Mouse (Mus musculus) heart, embryonic 13.5 days (tissue): ENCODE results near the gene Cd320. TPM values are rescaled to one million over a fixed set of nuclear protein-coding genes. Genes with fewer than 3 reads are reported as not detected.
"Not testable (repeated sequence)": the region's sequence is repeated elsewhere in the genome, so short reads cannot be mapped to it uniquely, and the experiment has no call there.

ENCODE experiments used
- ATAC-seq: fragments of 200-750 bp; cut with Nextera tagmentation; 2 replicates; pipeline ENCODE4 v1.8.0; 2017; ENCODE audit warnings: moderate TSS enrichment; ENCODE audit not compliant: insufficient number of reproducible peaks, low FRiP score, low TSS enrichment; ENCODE audit errors: extremely low read depth
- H3K27ac ChIP-seq: fragments of 300-500 bp; sonication (generic); replicated peaks from 2 replicates; pipeline ENCODE4 v1.5.1; 2015; ENCODE audit warnings: moderate library complexity, mild to moderate bottlenecking, inconsistent platforms
- H3K27me3 ChIP-seq: fragments of 300-500 bp; sonication (generic); replicated peaks from 2 replicates; pipeline ENCODE4 v1.6.1; 2015; ENCODE audit warnings: mild to moderate bottlenecking, inconsistent platforms
- H3K36me3 ChIP-seq: fragments of 300-500 bp; sonication (generic); 2 replicates; pipeline ENCODE4 v1.6.1; 2015; ENCODE audit warnings: mild to moderate bottlenecking, inconsistent platforms
- H3K4me1 ChIP-seq: fragments of 300-500 bp; sonication (generic); 2 replicates; pipeline ENCODE4 v1.6.1; 2015; ENCODE audit warnings: inconsistent platforms
- H3K4me2 ChIP-seq: fragments of 300-500 bp; sonication (generic); 2 replicates; pipeline ENCODE4 v1.6.1; 2015; ENCODE audit warnings: inconsistent platforms, mild to moderate bottlenecking, moderate library complexity
- H3K4me3 ChIP-seq: fragments of 300-500 bp; sonication (generic); 2 replicates; pipeline ENCODE4 v1.5.1; 2015; ENCODE audit warnings: moderate library complexity, mild to moderate bottlenecking, inconsistent platforms
- H3K9ac ChIP-seq: fragments of 300-500 bp; sonication (generic); 2 replicates; pipeline ENCODE4 v1.6.1; 2015; ENCODE audit warnings: inconsistent platforms, mild to moderate bottlenecking, moderate library complexity
- H3K9me3 ChIP-seq: fragments of 300-500 bp; sonication (generic); 2 replicates; pipeline ENCODE4 v1.6.1; 2016; ENCODE audit warnings: inconsistent platforms
- WGBS: fragments of 180-500 bp; shearing (Covaris S2); methylation state at CpG from one replicate; pipeline ENCODE4 v1.1.7; 2015; ENCODE audit warnings: mixed read lengths; 5-methylcytosine and 5-hydroxymethylcytosine counted together
- polyA plus RNA-seq: library from polyadenylated mRNA; unstranded; fragments of >200 nt; fragmentation: Nextera tagmentation; extraction: Ambion mirVana; gene quantifications from 2 replicates; pipeline ENCODE4 v1.2.1, GENCODE M21; 2015

The Cd320 gene
- polyA plus RNA-seq, 1 experiment from 2014 or later: 48.1 TPM

DNA sequence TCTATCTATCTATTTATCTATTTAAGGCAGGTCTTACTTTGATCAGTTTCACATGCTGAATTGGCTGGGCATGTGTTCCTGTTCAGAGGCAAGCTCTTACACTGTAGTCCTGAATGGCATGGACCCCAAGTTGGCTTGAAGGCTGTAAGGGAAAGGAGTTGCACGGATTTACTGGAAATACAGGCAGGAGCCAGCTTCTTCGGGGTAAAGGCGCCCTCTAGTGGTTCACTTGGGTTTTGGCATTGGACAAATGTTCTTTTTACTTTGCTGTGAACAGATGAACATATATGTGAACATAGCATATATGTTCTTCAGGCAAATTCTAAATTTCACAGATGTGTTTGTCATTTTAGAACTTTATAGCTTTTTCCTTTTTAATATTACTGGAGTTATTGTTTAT is 16.0 kb upstream of the Cd320 start:
- Histone ChIP-seq H3K27me3 (no peaks in the 10 kb centered on the region), H3K4me3 (no peak overlapping the region), H3K9ac (no peak overlapping the region), H3K4me1 (peaks cover 54% of the 10 kb centered on the region), H3K9me3 (no peaks in the 10 kb centered on the region), H3K4me2 (no peak overlapping the region), H3K36me3 (peaks cover 61% of the 10 kb centered on the region), H3K27ac (no peak overlapping the region)
- ATAC-seq: no peak
- 0% methylated on average over 3 of the region's 3 CpGs for WGBS

DNA sequence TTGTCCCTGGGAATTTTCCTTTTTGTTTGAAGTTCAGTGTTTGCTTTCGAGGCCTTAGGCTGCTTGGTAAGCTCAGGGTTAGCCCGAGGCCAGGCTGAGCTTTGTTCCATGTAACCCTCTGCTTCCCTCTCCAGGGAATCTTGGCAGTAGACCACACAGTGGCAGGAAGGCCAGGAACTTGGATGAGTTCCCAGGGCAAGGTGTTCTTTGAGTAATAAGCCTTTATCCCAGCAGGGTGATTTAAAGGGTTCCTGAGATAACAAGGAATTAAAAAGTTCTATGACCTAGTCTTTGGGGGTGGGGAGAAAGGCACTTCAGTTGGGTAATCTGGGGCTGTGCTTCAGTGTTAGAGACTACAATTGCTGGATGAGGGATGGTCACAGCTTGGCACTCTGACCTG is 14.0 kb upstream of the Cd320 start:
- H3K9ac ChIP-seq: peak overlapping the region; percentile 24; the same call in 1 of the 2 replicates
- H3K27ac ChIP-seq: peak overlapping the region; percentile 50
- no peak overlapping the region for H3K4me3 ChIP-seq
- ATAC-seq: no peak
- no peak overlapping the region for H3K4me2 ChIP-seq
- peaks cover 35% of the 10 kb centered on the region for H3K4me1 ChIP-seq
- no peaks in the 10 kb centered on the region for H3K27me3 ChIP-seq
- peaks cover 65% of the 10 kb centered on the region for H3K36me3 ChIP-seq
- no peaks in the 10 kb centered on the region for H3K9me3 ChIP-seq
- WGBS: 28% methylated on average over 2 of the region's 2 CpGs

DNA sequence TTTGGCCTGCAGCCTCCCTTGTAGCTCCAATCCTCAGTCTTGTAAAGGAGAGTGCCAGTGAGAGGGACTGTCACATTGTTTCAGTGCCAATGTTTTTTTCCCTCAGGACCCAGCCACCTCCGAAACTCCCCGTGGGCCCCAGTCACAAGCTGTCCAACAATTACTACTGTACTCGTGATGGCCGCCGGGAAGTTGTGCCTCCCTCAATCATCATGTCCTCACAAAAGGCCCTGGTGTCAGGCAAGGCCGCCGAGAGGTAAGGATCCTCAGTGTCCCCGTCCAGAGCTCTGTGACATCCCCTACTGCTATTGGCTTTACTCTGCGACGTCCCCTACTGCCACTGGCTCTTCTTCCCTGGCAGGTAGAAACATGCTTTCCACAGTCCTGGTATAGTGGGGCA is 13.3 kb upstream of the Cd320 start:
- H3K27ac ChIP-seq: peak overlapping the region; percentile 50; the same call in 1 of the 2 replicates
- peaks cover 72% of the 10 kb centered on the region for H3K36me3 ChIP-seq
- WGBS: 90% methylated on average over 10 of the region's 10 CpGs
- no peak overlapping the region for H3K4me2 ChIP-seq
- no peaks in the 10 kb centered on the region for H3K9me3 ChIP-seq
- no peak overlapping the region for H3K4me3 ChIP-seq
- H3K27me3 ChIP-seq: no peaks in the 10 kb centered on the region
- H3K4me1 ChIP-seq: peaks cover 35% of the 10 kb centered on the region
- H3K9ac ChIP-seq: peak overlapping the region; percentile 24; the same call in 1 of the 2 replicates
- no peak for ATAC-seq

DNA sequence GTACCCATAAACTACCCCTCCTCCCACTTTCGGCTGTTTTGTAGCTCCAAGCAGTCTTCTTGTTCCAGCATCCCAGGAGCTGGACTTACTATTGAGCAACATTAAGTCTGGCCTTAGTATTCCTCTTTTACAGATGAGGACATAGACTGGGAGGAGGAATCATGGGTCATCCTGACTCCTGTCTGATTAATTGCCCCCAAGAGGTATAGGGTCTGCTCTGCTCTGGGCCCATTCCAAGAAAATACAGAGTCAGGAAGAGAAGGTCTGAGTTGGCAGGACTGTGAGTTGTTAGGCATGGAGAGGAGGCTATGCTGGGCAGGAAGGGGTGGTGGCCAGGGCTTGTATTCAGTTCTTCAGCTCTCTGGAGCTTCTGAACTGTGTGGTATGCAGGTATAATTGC is 1.3 kb downstream of the Cd320 start:
- Histone ChIP-seq H3K27ac (no peak overlapping the region), H3K4me2 (peak overlapping the region; percentile 81), H3K9ac (peak overlapping the region; percentile 87), H3K4me3 (peak overlapping the region; percentile 86), H3K9me3 (no peaks in the 10 kb centered on the region), H3K36me3 (peaks cover 30% of the 10 kb centered on the region), H3K27me3 (no peaks in the 10 kb centered on the region), H3K4me1 (peaks cover 16% of the 10 kb centered on the region)
- ATAC-seq: no peak
- WGBS: 69% methylated on average over 1 of the region's 1 CpGs

DNA sequence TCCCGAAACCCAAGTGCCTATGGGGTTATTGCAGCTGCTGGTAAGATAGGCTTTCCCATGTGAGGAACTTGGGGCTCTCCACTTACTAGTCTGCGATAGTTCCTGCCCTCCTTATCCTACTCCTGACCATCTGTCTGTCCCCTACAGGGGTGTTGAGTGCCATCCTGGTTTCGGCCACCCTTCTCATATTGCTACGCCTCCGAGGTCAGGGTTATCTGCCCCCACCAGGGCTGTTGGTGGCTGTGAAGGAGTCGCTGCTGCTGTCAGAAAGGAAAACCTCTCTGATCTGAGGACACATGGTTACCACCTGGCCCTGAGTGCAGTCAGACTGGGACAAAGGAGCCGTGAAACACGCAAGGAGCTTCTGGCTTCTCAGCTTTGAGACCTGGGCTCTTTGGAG is 5.2 kb downstream of the Cd320 start:
- H3K9ac ChIP-seq: no peak overlapping the region
- ATAC-seq: no peak
- H3K36me3 ChIP-seq: peaks cover 21% of the 10 kb centered on the region
- no peak overlapping the region for H3K27ac ChIP-seq
- H3K4me3 ChIP-seq: no peak overlapping the region
- 57% methylated on average over 8 of the region's 8 CpGs for WGBS
- no peaks in the 10 kb centered on the region for H3K9me3 ChIP-seq
- H3K27me3 ChIP-seq: no peaks in the 10 kb centered on the region
- H3K4me1 ChIP-seq: peaks cover 13% of the 10 kb centered on the region
- no peak overlapping the region for H3K4me2 ChIP-seq

DNA sequence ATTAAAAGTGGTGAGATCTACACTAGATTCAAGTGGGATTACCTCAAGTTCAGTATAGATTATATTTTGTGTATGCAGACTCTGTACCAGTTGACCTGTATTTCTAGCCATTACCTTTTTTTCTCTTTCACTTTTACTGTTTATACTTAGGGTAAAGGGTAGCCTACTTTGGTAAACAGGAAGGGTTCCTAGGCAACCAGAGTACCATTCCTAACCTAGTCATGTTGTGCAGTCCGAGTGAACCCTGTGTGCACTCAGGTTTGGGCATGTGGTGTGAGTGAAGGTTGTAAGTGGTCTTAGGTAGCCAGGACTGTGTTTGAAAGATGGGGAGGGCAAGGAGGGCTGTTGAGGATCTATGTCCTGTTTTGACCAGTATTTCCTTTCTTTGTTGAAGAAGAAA is 8.4 kb downstream of the Cd320 start:
- Histone ChIP-seq H3K36me3 (peaks cover 21% of the 10 kb centered on the region), H3K4me3 (no peak overlapping the region), H3K4me2 (no peak overlapping the region), H3K4me1 (no peaks in the 10 kb centered on the region), H3K9me3 (no peaks in the 10 kb centered on the region), H3K27ac (no peak overlapping the region), H3K9ac (no peak overlapping the region), H3K27me3 (no peaks in the 10 kb centered on the region)
- ATAC-seq: no peak
- WGBS: 42% methylated on average over 1 of the region's 1 CpGs

DNA sequence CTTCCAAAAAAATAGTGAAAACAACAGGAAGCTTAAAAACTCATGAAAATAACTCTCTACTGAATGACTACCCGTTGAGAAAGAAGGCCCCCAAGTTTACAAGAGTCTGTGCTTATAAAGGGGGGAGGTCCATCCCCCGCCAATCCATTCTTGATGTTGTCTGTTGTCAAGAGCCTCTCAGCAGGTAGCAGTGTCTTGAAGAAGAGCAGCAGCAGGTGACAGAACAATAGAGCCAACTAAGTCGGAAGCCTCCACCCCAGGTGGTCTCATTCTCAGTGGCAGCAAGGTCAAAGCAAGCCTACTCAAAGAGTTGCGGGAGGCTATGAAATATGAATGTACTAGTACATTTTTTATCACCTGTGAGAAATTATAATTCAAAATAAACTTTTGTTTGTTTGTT is 14.9 kb downstream of the Cd320 start:
- H3K27ac ChIP-seq: no peak overlapping the region
- H3K9ac ChIP-seq: no peak overlapping the region
- H3K36me3 ChIP-seq: no peaks in the 10 kb centered on the region
- no peak overlapping the region for H3K4me3 ChIP-seq
- H3K9me3 ChIP-seq: no peaks in the 10 kb centered on the region
- no peaks in the 10 kb centered on the region for H3K27me3 ChIP-seq
- 78% methylated on average over 4 of the region's 4 CpGs for WGBS
- H3K4me2 ChIP-seq: no peak overlapping the region
- no peaks in the 10 kb centered on the region for H3K4me1 ChIP-seq
- no peak for ATAC-seq

DNA sequence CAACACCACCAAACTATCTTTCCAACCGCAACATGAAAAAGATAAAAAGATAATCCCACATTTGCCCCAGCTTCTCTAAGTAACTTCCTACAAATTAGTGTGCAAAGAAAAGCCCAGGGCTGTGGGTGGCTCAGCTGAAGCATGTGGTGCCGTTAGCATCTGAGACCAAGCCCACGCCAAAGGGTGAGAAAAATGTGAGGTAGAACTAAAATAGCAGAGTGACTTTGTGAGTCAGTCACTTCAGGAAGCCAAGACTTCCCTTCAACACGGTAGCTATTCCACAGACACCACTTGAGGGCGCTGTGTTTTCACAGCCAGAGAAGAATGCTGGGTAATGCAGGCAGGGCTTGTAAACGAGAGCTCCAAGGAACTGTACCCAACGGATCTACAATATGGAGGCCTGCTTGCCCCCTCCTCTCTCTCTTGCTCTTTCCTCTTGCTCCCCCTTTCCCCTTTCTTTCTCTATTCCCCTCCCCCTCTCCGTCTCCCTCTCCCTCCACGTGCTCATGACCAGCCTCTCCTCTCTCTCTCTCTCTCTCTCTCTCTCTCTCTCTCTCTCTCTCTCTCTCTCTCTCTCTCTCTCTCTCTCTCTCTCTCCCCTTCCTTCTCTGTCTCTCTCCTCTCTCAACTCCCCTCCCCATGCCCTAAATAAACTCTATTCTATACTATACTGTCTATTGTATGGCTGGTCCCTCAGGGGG is 22.6 kb downstream of the Cd320 start:
- Histone ChIP-seq H3K4me1 (peaks cover 4% of the 10 kb centered on the region), H3K27me3 (no peaks in the 10 kb centered on the region), H3K27ac (no peak overlapping the region), H3K4me2 (peak overlapping the region; percentile 33), H3K36me3 (no peaks in the 10 kb centered on the region), H3K4me3 (no peak overlapping the region), H3K9ac (no peak overlapping the region), H3K9me3 (no peaks in the 10 kb centered on the region)
- ATAC-seq: no peak
- WGBS: 18% methylated on average over 9 of the region's 9 CpGs

DNA sequence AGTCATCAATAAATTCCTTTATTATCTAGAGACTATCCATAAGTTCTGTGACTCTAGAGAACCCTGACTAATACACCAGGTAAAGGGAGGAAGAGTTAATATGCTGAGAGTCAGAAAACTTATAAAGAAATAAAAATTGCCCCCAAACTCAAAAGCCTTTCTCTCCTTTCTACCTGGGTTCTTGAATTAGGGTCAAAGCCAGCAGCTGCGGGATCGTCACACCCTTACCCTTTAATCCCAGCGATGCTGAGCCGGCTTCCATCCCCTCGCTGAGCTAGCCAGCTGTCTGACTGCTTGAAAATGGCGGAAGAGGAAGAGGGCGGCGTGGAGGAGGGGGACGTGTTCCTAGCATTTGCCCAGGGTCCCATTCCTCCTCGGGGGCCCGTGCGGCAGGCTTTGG is 30.6 kb downstream of the Cd320 start, which contains the start of gene Gm7029:
Gene Gm7029, plus strand, starts transcription at position 301 of the 400 bp plus-strand sequence.
- H3K4me3 ChIP-seq, H3K9ac ChIP-seq, ATAC-seq, H3K4me2 ChIP-seq, H3K27me3 ChIP-seq, H3K4me1 ChIP-seq, H3K9me3 ChIP-seq, H3K27ac ChIP-seq: not testable (repeated sequence)
- peaks cover 34% of the 10 kb centered on the region for H3K36me3 ChIP-seq
- WGBS: 85% methylated on average over 3 of the region's 12 CpGs

DNA sequence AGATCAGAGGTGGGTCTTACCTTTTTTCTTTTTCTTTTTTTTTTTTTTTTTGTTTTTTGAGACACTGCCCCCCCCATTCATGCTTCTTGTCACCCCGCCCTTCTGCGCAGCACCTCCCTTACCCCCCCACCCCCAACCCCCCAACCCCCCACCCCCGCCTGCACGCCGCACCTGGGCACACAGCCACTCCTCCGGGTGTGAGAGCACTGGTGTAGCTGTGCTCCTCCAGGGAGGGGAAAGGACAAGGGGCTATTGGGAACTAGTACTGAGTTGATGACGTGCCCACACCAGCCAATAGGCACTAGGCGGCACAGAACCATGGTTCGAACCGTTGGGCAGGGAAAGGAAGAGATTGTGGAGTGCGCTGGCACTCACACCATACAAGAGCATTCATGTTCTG is 31.5 kb downstream of the Cd320 start:
- Histone ChIP-seq H3K9me3 (no peaks in the 10 kb centered on the region), H3K27ac (no peak overlapping the region), H3K9ac (no peak overlapping the region), H3K27me3 (no peaks in the 10 kb centered on the region), H3K4me1 (no peaks in the 10 kb centered on the region), H3K4me3 (no peak overlapping the region), H3K4me2 (no peak overlapping the region), H3K36me3 (peaks cover 43% of the 10 kb centered on the region)
- WGBS: 73% methylated on average over 10 of the region's 11 CpGs
- no peak for ATAC-seq

DNA sequence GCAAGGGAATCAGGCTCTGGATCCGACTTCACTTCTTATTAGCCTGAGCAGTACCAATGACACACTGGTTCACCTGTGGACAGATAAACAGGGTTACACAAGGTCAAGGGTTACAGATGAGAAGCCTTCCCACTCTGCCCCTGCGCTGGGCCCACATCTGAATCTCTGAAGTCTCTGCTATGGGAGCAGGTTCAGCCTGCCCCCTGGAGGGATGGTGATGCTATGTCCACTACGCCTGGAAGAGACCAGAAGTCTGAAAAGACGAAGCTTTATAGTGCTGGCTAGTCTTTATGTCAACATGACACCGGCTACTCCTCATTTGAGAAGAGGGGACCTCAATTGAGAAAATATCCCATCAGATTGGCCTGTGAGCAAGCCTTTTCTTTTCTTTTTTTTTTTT is 32.9 kb downstream of the Cd320 start:
- ATAC-seq, H3K9me3 ChIP-seq, H3K4me2 ChIP-seq, H3K27me3 ChIP-seq, H3K9ac ChIP-seq, H3K4me1 ChIP-seq, H3K27ac ChIP-seq, H3K4me3 ChIP-seq: not testable (repeated sequence)
- H3K36me3 ChIP-seq: peaks cover 54% of the 10 kb centered on the region
- WGBS: 73% methylated on average over 5 of the region's 5 CpGs

DNA sequence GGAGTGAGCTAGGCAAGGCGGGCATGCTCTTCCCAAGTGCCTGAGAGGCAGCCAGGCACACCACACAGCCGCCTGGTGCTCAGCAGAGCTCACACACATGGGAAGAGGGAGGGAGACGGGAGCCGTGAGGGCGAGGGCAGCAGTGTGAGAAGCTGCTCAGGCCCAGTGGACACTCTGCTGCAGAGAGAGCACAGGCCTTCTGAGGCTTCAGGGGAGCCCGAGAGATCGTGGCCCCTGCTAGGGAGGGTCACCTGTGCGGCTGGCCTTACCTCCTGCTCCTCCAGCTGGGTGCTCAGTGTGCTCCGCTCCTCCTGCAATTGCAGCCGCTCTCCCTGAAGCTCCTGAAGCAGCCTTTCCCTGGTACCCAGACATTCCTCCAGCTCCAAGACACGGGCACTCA is 41.4 kb downstream of the Cd320 start:
- H3K27ac ChIP-seq, H3K4me3 ChIP-seq, H3K9me3 ChIP-seq, H3K27me3 ChIP-seq, H3K9ac ChIP-seq, ATAC-seq, H3K4me2 ChIP-seq: not testable (repeated sequence)
- WGBS: 92% methylated on average over 10 of the region's 11 CpGs
- Histone ChIP-seq H3K4me1 (peaks cover 18% of the 10 kb centered on the region), H3K36me3 (peaks cover 63% of the 10 kb centered on the region)
